Mouse (Mus musculus) adrenal gland, postnatal 25 days (tissue): ENCODE data around the gene Gm7145. TPM values are rescaled to one million over a fixed set of nuclear protein-coding genes. Genes with fewer than 3 reads are reported as not detected.
"Not testable (repeated sequence)": the region's sequence is repeated elsewhere in the genome, so short reads cannot be mapped to it uniquely, and the experiment has no call there.

Experiments
- DNase-seq: peaks from one replicate; pipeline ENCODE4 v3.0.0; 2021; ENCODE audit warnings: mixed read lengths
- long read RNA-seq: library from polyadenylated mRNA; stranded (forward); transcript quantifications from one replicate; pipeline ENCODE4 v2.0.0, GENCODE M21; 2021
- total RNA-seq: library from RNA; stranded (reverse); gene quantifications from 2 replicates; pipeline ENCODE4 v1.2.3, GENCODE M21; 2021

The Gm7145 gene
- not detected in 2 replicates for total RNA-seq
- long read RNA-seq, result 0 reads

GRCm38 (mm10) chr1:117965639-117966038 is at the start of gene Gm7145:
Gm7145 (plus strand) TSS chr1:117965939.
- no peak for DNase-seq

DNA sequence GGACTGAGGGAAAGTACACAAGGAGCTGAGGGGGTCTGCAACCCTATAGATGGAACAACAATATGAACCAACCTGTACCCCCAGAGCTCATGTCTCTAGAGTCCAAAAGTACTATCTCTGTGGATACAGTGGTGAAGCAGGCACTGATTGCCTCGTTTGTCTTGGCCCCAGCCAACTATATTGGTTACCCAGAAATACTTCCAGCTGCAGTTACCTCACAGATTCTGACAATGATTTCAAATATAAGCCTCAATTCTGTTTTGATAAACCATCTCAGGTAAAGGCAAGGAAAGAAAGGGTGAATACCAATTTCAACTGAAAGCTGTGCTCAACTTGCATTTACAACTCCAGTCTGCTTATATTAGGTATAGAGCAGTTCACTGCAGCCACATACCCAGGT is 38.0 kb upstream of the Gm7145 start, which contains the start of gene Gm28168:
Gm28168 (plus strand) TSS at position 301 of the 400 bp plus-strand sequence.
- not testable (repeated sequence) for DNase-seq

DNA sequence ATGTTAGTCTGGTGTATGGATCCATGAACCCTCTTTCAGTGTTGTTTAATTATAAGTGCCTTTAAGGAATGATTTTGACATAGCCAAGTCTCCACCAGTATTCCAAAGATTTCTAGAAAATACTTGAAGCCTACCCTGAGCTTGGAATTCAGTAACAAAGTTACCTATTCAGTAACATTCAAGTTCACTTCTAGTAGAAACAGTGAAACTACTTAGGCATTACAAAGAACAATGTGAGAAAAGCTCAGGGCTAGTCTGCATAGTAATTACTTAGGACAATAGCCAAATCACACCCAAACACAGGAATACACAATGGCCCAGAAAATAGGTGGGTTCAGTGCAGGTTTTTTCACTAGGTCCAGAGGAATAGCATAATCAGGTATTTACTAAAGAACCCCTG is 38.1 kb downstream of the Gm7145 start:
- not testable (repeated sequence) for DNase-seq

DNA sequence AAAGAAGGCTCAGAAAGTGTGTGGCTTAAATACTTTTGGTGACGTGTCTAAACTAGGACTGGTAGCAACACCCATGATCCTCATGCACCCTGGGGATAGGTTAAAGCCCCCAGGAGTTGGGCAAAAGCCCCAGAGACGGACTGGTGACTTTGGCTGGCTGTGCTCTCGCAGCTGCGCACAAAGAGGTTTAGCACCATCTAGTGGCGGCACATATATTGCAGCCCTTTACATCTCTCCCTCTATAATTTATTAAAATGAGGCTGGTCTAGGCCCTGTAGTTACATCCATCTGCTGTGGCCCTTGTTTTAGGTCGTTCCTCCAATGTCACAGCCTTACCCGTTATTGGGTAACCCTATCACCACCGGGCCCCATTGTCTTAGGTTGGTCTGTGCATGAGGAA is 47.0 kb downstream of the Gm7145 start:
- DNase-seq, result peak; percentile 3

Other genes with a start within 250 kb of the Gm7145 start
- gene B020011L13Rik, start 184.8 kb upstream of the Gm7145 start, total RNA-seq, result not detected in 2 replicates
- not detected in 2 replicates for gene Gm28360, start 135.9 kb upstream of the Gm7145 start, total RNA-seq
- not detected in 2 replicates for gene Gm28168, start 37.9 kb upstream of the Gm7145 start, total RNA-seq
- not detected in 2 replicates for gene Gm29106, start 210.6 kb downstream of the Gm7145 start, total RNA-seq